Mouse (Mus musculus): ENCODE measurements around the gene Nenf. TPM values are rescaled to one million over a fixed set of nuclear protein-coding genes. Genes with fewer than 3 reads are reported as not detected.

Gene Nenf
- polyA plus RNA-seq, 1 experiment from 2014 or later = 85.1 TPM

GRCm38 (mm10) chr1:191349486-191350037 lies 31.6 kb upstream of the Nenf start:
- H3K27ac ChIP-seq (ENCODE audit: low read depth, low read length) = no peak overlapping the region
- H3K4me1 ChIP-seq (replicated peaks; ENCODE audit: control insufficient read depth, insufficient read depth, low read length) = no peaks in the 10 kb centered on the region
- H3K4me2 ChIP-seq (replicated peaks; ENCODE audit: low read depth, low read length) = no peak overlapping the region
- DNase-seq (ENCODE audit: low spot score) (no peak), ATAC-seq (ENCODE audit: low FRiP score) (no peak)
- WGBS = 91% methylated on average over 23 of the region's 23 CpGs
- H3K9ac ChIP-seq (ENCODE audit: low read depth, low read length) = no peak overlapping the region
- H3K36me3 ChIP-seq (ENCODE audit: control insufficient read depth, insufficient read depth, low read length) = peaks cover 3% of the 10 kb centered on the region; the same call in 1 of the 2 replicates
- no peaks in the 10 kb centered on the region for H3K27me3 ChIP-seq (ENCODE audit: control insufficient read depth, insufficient read depth, low read length)
- H3K4me3 ChIP-seq (ENCODE audit: low read depth, low read length) = no peak overlapping the region
- no peaks in the 10 kb centered on the region for H3K9me3 ChIP-seq (ENCODE audit: control insufficient read depth, low read length)

- no peaks in the 10 kb centered on the region for H3K4me1 ChIP-seq (replicated peaks; ENCODE audit: control insufficient read depth, insufficient read depth, low read length)
- no peak overlapping the region for H3K4me3 ChIP-seq (ENCODE audit: low read depth, low read length)
- 82% methylated on average over 5 of the region's 5 CpGs for WGBS
- no peak overlapping the region for H3K4me2 ChIP-seq (replicated peaks; ENCODE audit: low read depth, low read length)
- no peak overlapping the region for H3K9ac ChIP-seq (ENCODE audit: low read depth, low read length)
- H3K27ac ChIP-seq (ENCODE audit: low read depth, low read length) = no peak overlapping the region
- H3K27me3 ChIP-seq (ENCODE audit: control insufficient read depth, insufficient read depth, low read length) = no peaks in the 10 kb centered on the region
- DNase-seq (ENCODE audit: low spot score) (no peak), ATAC-seq (ENCODE audit: low FRiP score) (no peak)
- H3K36me3 ChIP-seq (ENCODE audit: control insufficient read depth, insufficient read depth, low read length) = peaks cover 3% of the 10 kb centered on the region; the same call in 1 of the 2 replicates
- H3K9me3 ChIP-seq (ENCODE audit: control insufficient read depth, low read length) = no peaks in the 10 kb centered on the region
Observed at GRCm38 (mm10) chr1:191348996-191349395, 31.0 kb upstream of the Nenf start.

GRCm38 (mm10) chr1:191348592-191348991 lies 30.6 kb upstream of the Nenf start:
- ATAC-seq (ENCODE audit: low FRiP score) = no peak

GRCm38 (mm10) chr1:191347602-191348001 lies 29.6 kb upstream of the Nenf start:
- no peak overlapping the region for H3K4me2 ChIP-seq (replicated peaks; ENCODE audit: low read depth, low read length)
- no peak overlapping the region for H3K27ac ChIP-seq (ENCODE audit: low read depth, low read length)
- WGBS = 93% methylated on average over 8 of the region's 8 CpGs
- H3K36me3 ChIP-seq (ENCODE audit: control insufficient read depth, insufficient read depth, low read length) = peaks cover 6% of the 10 kb centered on the region; the same call in 1 of the 2 replicates
- H3K4me1 ChIP-seq (replicated peaks; ENCODE audit: control insufficient read depth, insufficient read depth, low read length) = no peaks in the 10 kb centered on the region
- ATAC-seq (ENCODE audit: low FRiP score) (no peak), DNase-seq (ENCODE audit: low spot score) (no peak)
- H3K27me3 ChIP-seq (ENCODE audit: control insufficient read depth, insufficient read depth, low read length) = no peaks in the 10 kb centered on the region
- no peaks in the 10 kb centered on the region for H3K9me3 ChIP-seq (ENCODE audit: control insufficient read depth, low read length)
- H3K4me3 ChIP-seq (ENCODE audit: low read depth, low read length) = no peak overlapping the region
- H3K9ac ChIP-seq (ENCODE audit: low read depth, low read length) = no peak overlapping the region

More at GRCm38 (mm10) chr1:191348592-191348991, 30.6 kb upstream of the Nenf start:
- 87% methylated on average over 2 of the region's 2 CpGs for WGBS
- Histone ChIP-seq H3K4me1 (replicated peaks; ENCODE audit: control insufficient read depth, insufficient read depth, low read length) (no peaks in the 10 kb centered on the region), H3K9me3 (ENCODE audit: control insufficient read depth, low read length) (no peaks in the 10 kb centered on the region), H3K27me3 (ENCODE audit: control insufficient read depth, insufficient read depth, low read length) (no peaks in the 10 kb centered on the region), H3K36me3 (ENCODE audit: control insufficient read depth, insufficient read depth, low read length) (peaks cover 3% of the 10 kb centered on the region; the same call in 1 of the 2 replicates), H3K27ac (ENCODE audit: low read depth, low read length) (no peak overlapping the region), H3K4me3 (ENCODE audit: low read depth, low read length) (no peak overlapping the region), H3K9ac (ENCODE audit: low read depth, low read length) (no peak overlapping the region), H3K4me2 (replicated peaks; ENCODE audit: low read depth, low read length) (no peak overlapping the region)
- no peak for DNase-seq (ENCODE audit: low spot score)

- peaks cover 18% of the 10 kb centered on the region for H3K36me3 ChIP-seq (ENCODE audit: control insufficient read depth, insufficient read depth, low read length)
- H3K9me3 ChIP-seq (ENCODE audit: control insufficient read depth, low read length) = no peaks in the 10 kb centered on the region
- no peak overlapping the region for H3K4me2 ChIP-seq (replicated peaks; ENCODE audit: low read depth, low read length)
- H3K27me3 ChIP-seq (ENCODE audit: control insufficient read depth, insufficient read depth, low read length) = no peaks in the 10 kb centered on the region
- no peak for DNase-seq (ENCODE audit: low spot score)
- 89% methylated on average over 4 of the region's 4 CpGs for WGBS
- H3K27ac ChIP-seq (ENCODE audit: low read depth, low read length) = no peak overlapping the region
- ATAC-seq (ENCODE audit: low FRiP score) = no peak
- no peak overlapping the region for H3K4me3 ChIP-seq (ENCODE audit: low read depth, low read length)
- no peak overlapping the region for H3K9ac ChIP-seq (ENCODE audit: low read depth, low read length)
- H3K4me1 ChIP-seq (replicated peaks; ENCODE audit: control insufficient read depth, insufficient read depth, low read length) = no peaks in the 10 kb centered on the region
Observed at GRCm38 (mm10) chr1:191340530-191340929, 22.5 kb upstream of the Nenf start.

- 87% methylated on average over 2 of the region's 2 CpGs for WGBS
- Histone ChIP-seq H3K4me3 (ENCODE audit: low read depth, low read length) (no peak overlapping the region), H3K27me3 (ENCODE audit: control insufficient read depth, insufficient read depth, low read length) (no peaks in the 10 kb centered on the region), H3K27ac (ENCODE audit: low read depth, low read length) (no peak overlapping the region), H3K4me2 (replicated peaks; ENCODE audit: low read depth, low read length) (no peak overlapping the region), H3K9ac (ENCODE audit: low read depth, low read length) (no peak overlapping the region), H3K36me3 (ENCODE audit: control insufficient read depth, insufficient read depth, low read length) (peaks cover 18% of the 10 kb centered on the region), H3K4me1 (replicated peaks; ENCODE audit: control insufficient read depth, insufficient read depth, low read length) (no peaks in the 10 kb centered on the region), H3K9me3 (ENCODE audit: control insufficient read depth, low read length) (no peaks in the 10 kb centered on the region)
- DNase-seq (ENCODE audit: low spot score) = no peak
- no peak for ATAC-seq (ENCODE audit: low FRiP score)
Observed at GRCm38 (mm10) chr1:191339876-191340275, 21.9 kb upstream of the Nenf start.

- WGBS = 85% methylated on average over 5 of the region's 5 CpGs
- DNase-seq (ENCODE audit: low spot score) (no peak), ATAC-seq (ENCODE audit: low FRiP score) (no peak)
- Histone ChIP-seq H3K4me2 (replicated peaks; ENCODE audit: low read depth, low read length) (no peak overlapping the region), H3K4me3 (ENCODE audit: low read depth, low read length) (no peak overlapping the region), H3K27me3 (ENCODE audit: control insufficient read depth, insufficient read depth, low read length) (no peaks in the 10 kb centered on the region), H3K9ac (ENCODE audit: low read depth, low read length) (no peak overlapping the region), H3K4me1 (replicated peaks; ENCODE audit: control insufficient read depth, insufficient read depth, low read length) (no peaks in the 10 kb centered on the region), H3K9me3 (ENCODE audit: control insufficient read depth, low read length) (no peaks in the 10 kb centered on the region), H3K27ac (ENCODE audit: low read depth, low read length) (no peak overlapping the region), H3K36me3 (ENCODE audit: control insufficient read depth, insufficient read depth, low read length) (0 out of 2 replicates have a peak, but pooled peaks cover 7% of the 10 kb centered on the region)
Observed at GRCm38 (mm10) chr1:191334500-191334899, 16.5 kb upstream of the Nenf start.

- Histone ChIP-seq H3K36me3 (ENCODE audit: control insufficient read depth, insufficient read depth, low read length) (no peaks in the 10 kb centered on the region), H3K27me3 (ENCODE audit: control insufficient read depth, insufficient read depth, low read length) (no peaks in the 10 kb centered on the region), H3K4me2 (replicated peaks; ENCODE audit: low read depth, low read length) (no peak overlapping the region), H3K9me3 (ENCODE audit: control insufficient read depth, low read length) (no peaks in the 10 kb centered on the region), H3K27ac (ENCODE audit: low read depth, low read length) (no peak overlapping the region), H3K4me3 (ENCODE audit: low read depth, low read length) (no peak overlapping the region), H3K9ac (ENCODE audit: low read depth, low read length) (no peak overlapping the region), H3K4me1 (replicated peaks; ENCODE audit: control insufficient read depth, insufficient read depth, low read length) (peaks cover 10% of the 10 kb centered on the region)
- no peak for DNase-seq (ENCODE audit: low spot score)
- 80% methylated on average over 4 of the region's 4 CpGs for WGBS
- no peak for ATAC-seq (ENCODE audit: low FRiP score)
Observed at GRCm38 (mm10) chr1:191330356-191330755, 12.4 kb upstream of the Nenf start.

GRCm38 (mm10) chr1:191328019-191328441 lies 10.0 kb upstream of the Nenf start:
- WGBS = 88% methylated on average over 8 of the region's 8 CpGs
- Histone ChIP-seq H3K27ac (ENCODE audit: low read depth, low read length) (no peak overlapping the region), H3K36me3 (ENCODE audit: control insufficient read depth, insufficient read depth, low read length) (no peaks in the 10 kb centered on the region), H3K9me3 (ENCODE audit: control insufficient read depth, low read length) (no peaks in the 10 kb centered on the region), H3K27me3 (ENCODE audit: control insufficient read depth, insufficient read depth, low read length) (0 out of 2 replicates have a peak, but pooled peaks cover 2% of the 10 kb centered on the region), H3K4me1 (replicated peaks; ENCODE audit: control insufficient read depth, insufficient read depth, low read length) (peaks cover 10% of the 10 kb centered on the region), H3K9ac (ENCODE audit: low read depth, low read length) (no peak overlapping the region), H3K4me3 (ENCODE audit: low read depth, low read length) (no peak overlapping the region), H3K4me2 (replicated peaks; ENCODE audit: low read depth, low read length) (no peak overlapping the region)
- DNase-seq (ENCODE audit: low spot score) (no peak), ATAC-seq (ENCODE audit: low FRiP score) (no peak)
